Mouse (Mus musculus) colon, adult 2 months (tissue): ENCODE measurements around the gene Ccpg1. TPM values are rescaled to one million over a fixed set of nuclear protein-coding genes. Genes with fewer than 3 reads are reported as not detected.

ENCODE experiments used
- polyA plus RNA-seq: library from polyadenylated mRNA; depleted of rRNA; stranded (reverse); fragments of >200 nt; gene quantifications from 2 replicates; pipeline ENCODE4 v1.2.3, GENCODE M21; 2012; rRNA removed

Gene Ccpg1
- polyA plus RNA-seq: 4.8 and 5.4 TPM in 2 replicates

GRCm38 (mm10) chr9:72985250-72986220 is at the start of gene Ccpg1, which contains the start of gene Ccpg1os:
TSS of gene Ccpg1 (plus strand) at chr9:72985429.
TSS of gene Ccpg1os (minus strand) at chr9:72985382.

GRCm38 (mm10) chr9:72958521-72959450 is 26.4 kb upstream of the Ccpg1 start, which contains the start of the genes Dyx1c1 and Gm44503:
TSS of gene Dyx1c1 (plus strand) at chr9:72958785.
TSS of gene Gm44503 (plus strand) at chr9:72958852.

GRCm38 (mm10) chr9:73040080-73040479 is 54.9 kb downstream of the Ccpg1 start, which contains the start of gene Pigb:
TSS of gene Pigb (minus strand) at chr9:73040378.

GRCm38 (mm10) chr9:73044146-73045079 is 59.2 kb downstream of the Ccpg1 start, which contains the start of gene Rab27a:
TSS of gene Rab27a (plus strand) at chr9:73044854.

Other genes starting within 250 kb of the Ccpg1 start
- 0.08 and 0.28 TPM in 2 replicates for gene Prtg, start 178.6 kb upstream of the Ccpg1 start, polyA plus RNA-seq
- 0.20 and 0.23 TPM in 2 replicates for gene Pygo1, start 59.8 kb upstream of the Ccpg1 start, polyA plus RNA-seq
- gene Dyx1c1, start 26.6 kb upstream of the Ccpg1 start, polyA plus RNA-seq: not detected in 2 replicates
- not detected in 2 replicates for gene Gm44503, start 26.6 kb upstream of the Ccpg1 start, polyA plus RNA-seq
- 6.7 and 9.1 TPM in 2 replicates for gene Ccpg1os, start within 50 bp of the Ccpg1 start, polyA plus RNA-seq
- 6.1 and 7.9 TPM in 2 replicates for gene Pigb, start 54.9 kb downstream of the Ccpg1 start, polyA plus RNA-seq
- gene Rab27a, start 59.4 kb downstream of the Ccpg1 start, polyA plus RNA-seq: 11.4 and 12.8 TPM in 2 replicates
- gene Khdc3, start 116.4 kb downstream of the Ccpg1 start, polyA plus RNA-seq: 0.69 and 1.2 TPM in 2 replicates
- gene Gm20509, start 117.0 kb downstream of the Ccpg1 start, polyA plus RNA-seq: not detected in 2 replicates
- 6.4 and 7.3 TPM in 2 replicates for gene Rsl24d1, start 128.0 kb downstream of the Ccpg1 start, polyA plus RNA-seq